Mouse (Mus musculus): ENCODE results near the gene 5730596B20Rik. TPM values are rescaled to one million over a fixed set of nuclear protein-coding genes. Genes with fewer than 3 reads are reported as not detected.

The 5730596B20Rik gene
- total RNA-seq, 1 experiment from 2014 or later = not detected

Other genes starting within 250 kb of the 5730596B20Rik start
- 127 and 171 TPM in 2 replicates for gene Skap2, start 164.9 kb upstream of the 5730596B20Rik start, total RNA-seq (2017)
- gene Hoxa1, start 19.2 kb upstream of the 5730596B20Rik start, total RNA-seq (2017) = not detected in 2 replicates
- gene Hoxa2, start 12.7 kb upstream of the 5730596B20Rik start, total RNA-seq (2017) = not detected in 2 replicates
- 0.27 and 1.5 TPM in 2 replicates for gene Hoxa4, start 14.3 kb downstream of the 5730596B20Rik start, total RNA-seq (2017)
- gene Hoxa5, start 27.1 kb downstream of the 5730596B20Rik start, total RNA-seq (2017) = 3.6 and 3.9 TPM in 2 replicates
- 3.0 TPM in 1 of 2 replicates, not detected in the other for gene Hoxa6, start 31.2 kb downstream of the 5730596B20Rik start, total RNA-seq (2017)
- gene Hoxa3, start 35.8 kb downstream of the 5730596B20Rik start, total RNA-seq (2017) = 1.1 and 2.8 TPM in 2 replicates
- not detected in 2 replicates for gene Gm28308, start 35.8 kb downstream of the 5730596B20Rik start, total RNA-seq (2017)
- gene Hoxa7, start 44.4 kb downstream of the 5730596B20Rik start, total RNA-seq (2017) = 10.6 and 17.7 TPM in 2 replicates
- 46.4 and 56.2 TPM in 2 replicates for gene Hoxa9, start 53.6 kb downstream of the 5730596B20Rik start, total RNA-seq (2017)
- gene Hoxa10, start 63.4 kb downstream of the 5730596B20Rik start, total RNA-seq (2017) = 1.6 and 2.3 TPM in 2 replicates
- gene Hoxa11, start 68.3 kb downstream of the 5730596B20Rik start, total RNA-seq (2017) = not detected in 2 replicates
- not detected in 2 replicates for gene Hoxa13, start 83.4 kb downstream of the 5730596B20Rik start, total RNA-seq (2017)
- not detected in 2 replicates for gene Evx1, start 136.0 kb downstream of the 5730596B20Rik start, total RNA-seq (2017)